Mouse (Mus musculus): ENCODE data around the gene Ercc2.

DNA sequence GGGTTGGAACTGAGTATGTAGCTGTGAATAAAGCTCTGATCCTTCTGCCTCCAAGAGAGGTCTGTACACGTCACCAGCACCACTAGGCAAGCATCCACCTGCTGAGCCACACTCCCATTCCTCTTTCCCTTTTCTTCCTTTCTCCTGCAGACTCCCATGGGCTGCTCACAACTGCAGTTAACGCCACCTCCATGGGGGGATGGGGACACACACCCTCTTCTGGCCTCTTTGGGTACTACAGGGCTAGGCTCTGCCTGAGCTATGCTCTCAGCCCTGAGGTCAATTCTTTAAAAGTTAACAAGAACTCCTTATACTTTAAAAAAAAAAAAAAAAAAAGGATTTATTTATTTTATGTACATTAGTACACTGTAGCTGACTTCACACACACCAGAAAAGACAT lies 50.7 kb downstream of the Ercc2 start:
- no peak for TF ChIP-seq POLR2A (IDR thresholded peaks at IDR 0.05; ENCODE audit: extremely low read depth, insufficient read depth, low read length)
- TF ChIP-seq CTCF (IDR thresholded peaks at IDR 0.05; ENCODE audit: extremely low read depth, insufficient read depth, low read length) = 0 out of 2 replicates have a peak, but pooled peaks have one; percentile 3

Data from cortical plate, adult 2 months (tissue).